Mouse (Mus musculus) cerebellum, adult 18-20 months (tissue): ENCODE measurements around the gene Ptk7.
A peak's percentile ranks its signal among the peaks of the same experiment; 100 is the strongest.

Source experiments
- DNase-seq, 2 experiments: peaks; one replicate each; pipeline ENCODE4 v3.0.0; 2021

Gene Ptk7

DNA sequence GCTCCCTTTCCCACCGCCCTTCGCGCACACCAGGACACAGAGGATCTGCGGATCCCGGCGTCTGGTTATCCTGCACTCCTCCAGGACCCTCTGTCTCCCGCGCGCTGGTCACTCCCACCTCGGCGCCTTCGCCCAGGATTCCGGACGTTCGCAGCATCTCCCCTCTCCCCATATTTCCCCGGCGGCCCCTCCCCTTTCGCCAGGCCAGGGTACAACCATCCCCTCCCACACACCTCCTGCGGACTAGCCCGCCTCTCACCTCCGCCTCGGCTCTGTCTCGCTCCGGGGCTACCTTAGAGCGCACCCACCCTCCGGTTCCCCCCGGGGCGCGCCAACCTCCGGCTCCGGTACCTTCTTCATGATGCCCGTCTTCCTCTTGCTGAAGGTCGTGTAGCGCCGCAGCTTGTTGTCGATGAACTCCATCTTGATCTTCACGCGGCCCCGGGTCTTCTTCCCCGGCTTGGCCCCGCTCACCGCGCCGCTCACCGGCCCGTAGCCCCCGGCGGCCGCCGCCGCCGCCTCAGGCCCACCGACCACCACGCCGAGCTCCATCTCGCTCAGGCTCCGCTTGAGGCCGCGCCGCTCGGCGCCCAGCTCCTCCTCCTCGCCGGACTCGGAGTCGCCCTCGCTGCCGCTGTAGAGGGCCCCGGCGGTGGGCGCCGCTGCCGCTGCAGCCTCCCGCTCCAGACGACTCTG is 74.2 kb downstream of the Ptk7 start:
- peak; percentile 35 to 60 for DNase-seq

DNA sequence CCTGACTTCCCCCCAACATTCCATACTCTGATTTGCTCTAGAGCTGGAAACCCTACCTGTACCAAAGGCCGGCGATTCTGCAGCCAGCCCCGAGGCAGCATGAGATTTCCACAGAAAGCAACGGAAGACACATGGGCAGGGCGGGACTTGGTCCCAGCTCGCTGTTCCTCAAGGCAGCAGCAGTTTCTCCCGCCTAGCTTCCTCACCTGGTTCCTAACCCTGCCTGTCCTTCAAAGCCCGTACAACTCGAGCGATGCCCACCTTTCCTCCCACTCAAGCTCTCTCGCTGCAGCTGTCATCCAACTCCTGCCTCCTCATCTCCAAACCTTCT is 74.7 kb downstream of the Ptk7 start:
- DNase-seq: peak; percentile 57

DNA sequence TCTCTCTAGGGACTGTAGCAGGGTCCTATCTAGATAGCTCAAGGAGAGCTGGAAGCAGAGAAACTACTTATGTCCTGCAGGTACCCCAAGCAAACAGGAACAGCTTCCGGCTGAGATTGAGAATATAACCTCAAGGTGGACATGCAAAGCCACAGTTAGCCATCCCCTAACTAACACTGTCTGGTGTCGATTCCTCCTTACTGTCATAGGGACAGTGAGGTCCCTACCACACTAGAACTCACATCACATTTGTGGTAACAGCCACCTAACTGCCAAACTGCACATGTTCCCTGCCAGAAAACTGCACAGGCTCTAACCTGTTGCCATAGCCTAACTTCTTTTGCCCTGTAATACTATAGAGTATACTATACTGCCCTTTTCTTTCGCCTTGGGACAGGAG is 75.4 kb downstream of the Ptk7 start:
- no peak for DNase-seq

DNA sequence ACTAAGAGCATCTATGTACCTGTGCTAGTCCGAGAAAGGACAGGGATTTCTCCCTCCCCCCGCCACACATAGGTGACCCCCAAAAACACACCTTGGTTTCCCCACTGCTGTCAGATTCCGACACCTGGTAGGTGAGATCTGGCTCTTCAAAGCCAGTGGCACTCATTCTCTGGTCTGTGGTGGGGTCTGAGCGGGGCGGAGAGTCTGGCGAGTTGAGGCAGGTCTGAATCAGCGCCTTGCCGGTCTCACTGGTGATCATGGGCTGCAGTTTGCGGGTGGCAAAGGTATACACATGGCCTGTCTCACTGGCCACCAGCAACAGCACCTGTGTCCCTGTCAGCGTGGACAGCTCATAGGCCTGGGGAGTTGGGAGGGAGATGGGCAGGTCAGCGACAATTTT is 75.8 kb downstream of the Ptk7 start:
- DNase-seq: peak in 1 of 2 experiments; percentile 36

DNA sequence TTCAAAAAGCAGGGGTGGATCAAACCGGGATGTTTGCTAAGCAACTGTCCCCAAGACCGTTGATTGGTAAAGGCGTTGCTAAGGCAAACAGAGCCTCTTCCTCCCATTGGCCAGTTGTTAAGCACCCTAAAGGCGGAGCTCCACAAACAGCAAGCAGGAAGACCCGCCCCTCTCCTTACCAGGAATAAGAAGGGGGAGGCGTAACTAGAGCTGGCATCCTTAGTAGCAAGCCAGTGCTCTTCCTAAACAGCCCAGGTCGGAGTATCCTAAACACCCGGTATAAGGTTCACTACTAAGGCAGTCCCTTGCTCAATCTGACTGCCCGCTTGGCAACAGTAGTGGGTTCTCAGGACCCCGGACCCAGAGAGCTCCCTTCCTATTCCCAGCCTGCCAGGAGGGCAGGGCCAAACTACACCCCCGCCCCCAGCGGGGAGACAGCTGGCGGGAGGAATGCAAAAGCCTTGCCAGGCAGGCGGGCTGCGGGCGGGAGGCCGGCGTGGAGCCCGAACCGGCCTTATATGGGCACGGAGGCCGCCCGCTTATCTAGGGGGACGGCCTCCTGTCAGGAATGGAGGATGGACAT is 76.4 kb downstream of the Ptk7 start:
- DNase-seq: peak; percentile 86 to 92

DNA sequence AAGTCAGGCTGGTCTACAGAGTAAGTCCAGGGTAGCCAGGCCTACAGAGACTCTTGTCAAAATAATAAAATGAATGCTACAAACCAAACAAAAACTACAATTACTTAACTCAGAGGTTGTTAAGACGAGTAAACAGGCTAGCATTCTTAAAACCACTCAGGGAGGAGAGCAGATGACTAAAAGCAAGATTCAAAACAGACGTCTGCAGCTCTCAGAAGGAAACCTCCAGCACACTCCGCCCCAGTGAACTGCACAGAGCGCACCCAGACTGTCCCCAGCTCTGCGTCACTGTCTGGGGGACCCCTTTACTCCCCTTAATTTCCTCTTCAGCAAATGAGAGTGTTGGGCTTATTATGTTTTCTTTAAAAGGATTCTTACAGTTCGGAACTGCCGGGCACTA is 77.2 kb downstream of the Ptk7 start:
- no peak for DNase-seq

DNA sequence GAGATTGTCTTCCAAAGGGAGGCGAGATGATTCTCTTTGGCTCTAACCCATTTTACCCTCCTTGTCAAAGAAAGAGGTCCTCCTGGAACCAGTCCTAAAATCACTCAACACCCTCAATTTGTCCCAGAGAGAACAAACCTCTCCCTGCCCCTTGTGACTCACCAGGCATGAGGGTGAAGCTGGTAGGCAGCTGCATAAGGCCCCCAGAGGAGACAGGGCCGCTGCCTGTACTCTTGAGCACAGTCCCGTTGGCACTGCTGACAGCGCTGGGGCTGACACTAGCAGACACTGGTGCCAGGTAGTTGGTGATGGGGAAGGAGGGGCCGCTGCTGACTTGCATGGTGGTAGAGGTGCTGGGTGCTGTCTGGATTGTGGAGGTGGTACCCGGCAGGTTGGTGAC is 77.9 kb downstream of the Ptk7 start:
- DNase-seq: no peak

DNA sequence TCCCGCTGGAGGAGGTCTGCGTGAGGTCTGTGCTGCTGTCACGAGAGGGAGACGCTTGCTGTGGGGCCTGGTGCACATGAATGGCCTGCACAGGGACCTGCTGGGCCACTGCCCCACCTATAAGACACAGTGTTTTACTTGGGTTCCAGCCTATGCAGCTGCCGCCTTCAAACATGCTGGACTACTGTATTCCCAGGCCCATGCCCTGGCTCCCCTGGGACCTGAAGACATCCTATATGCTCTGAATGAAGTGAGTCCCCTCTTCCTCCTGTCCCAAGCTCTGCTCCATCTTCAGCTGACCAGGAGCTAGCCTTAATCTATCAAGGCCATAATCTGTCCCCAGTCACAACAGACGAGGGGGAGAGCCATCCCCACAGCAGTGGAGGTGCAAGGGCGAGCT is 78.4 kb downstream of the Ptk7 start:
- DNase-seq: no peak

DNA sequence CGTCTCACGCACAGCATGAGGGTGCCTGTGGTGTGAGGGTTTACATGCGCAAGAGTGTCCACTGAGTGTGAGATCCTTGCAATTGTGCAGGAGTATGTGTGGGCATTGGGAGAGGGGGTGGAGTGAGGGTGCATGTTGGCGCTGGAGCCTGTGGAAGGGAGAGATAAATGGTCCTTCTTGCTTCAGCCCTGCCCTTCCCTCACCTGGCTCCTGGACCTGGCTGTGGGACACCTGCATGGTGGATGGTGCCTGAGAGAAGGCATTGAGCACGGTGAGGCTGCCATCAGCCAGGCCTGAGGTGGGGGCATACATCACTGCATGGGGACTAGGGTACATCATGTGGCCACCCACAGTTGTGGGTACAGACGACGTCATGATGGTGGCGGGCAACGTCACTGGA is 79.7 kb downstream of the Ptk7 start:
- DNase-seq: no peak

DNA sequence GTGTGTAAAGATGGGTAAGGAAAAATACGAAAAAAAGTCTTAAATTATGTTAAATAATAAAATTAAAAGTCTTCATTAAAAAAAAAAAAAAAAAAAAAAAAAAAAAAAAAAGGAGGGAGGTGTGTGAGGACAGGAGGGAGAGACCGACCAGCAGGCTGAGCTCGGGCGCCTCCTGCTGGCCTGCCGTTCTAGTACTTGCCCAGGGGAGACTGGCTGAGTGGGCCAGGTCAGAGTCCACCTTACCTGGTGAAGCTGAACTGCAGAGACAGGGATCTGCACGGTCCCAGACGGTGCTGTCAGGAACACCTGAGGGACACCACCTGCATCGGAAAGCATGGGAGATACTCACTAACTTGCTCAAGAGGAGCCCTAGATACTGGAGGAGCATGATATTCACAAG is 80.1 kb downstream of the Ptk7 start:
- peak; percentile 56 to 62 for DNase-seq

DNA sequence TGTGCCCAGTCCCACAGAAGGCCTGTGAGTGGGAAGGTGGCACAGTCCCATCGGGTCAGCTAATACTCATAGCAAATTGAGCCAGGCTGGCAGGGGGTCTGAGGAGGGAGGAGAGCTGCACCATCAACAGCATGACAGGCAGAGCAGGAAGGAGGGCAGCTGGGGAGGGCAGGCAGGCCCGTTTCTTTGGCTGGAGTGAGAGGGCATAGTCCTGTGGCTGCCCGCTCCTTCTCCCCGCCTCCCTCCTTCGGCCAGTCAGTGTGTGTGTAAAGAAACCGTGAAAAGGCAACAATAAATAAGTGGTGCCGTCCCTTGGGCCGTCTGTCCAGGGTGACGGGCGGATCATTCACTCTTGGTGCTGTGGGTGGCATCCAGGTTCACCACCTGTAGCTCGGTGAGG is 80.6 kb downstream of the Ptk7 start:
- DNase-seq: no peak

DNA sequence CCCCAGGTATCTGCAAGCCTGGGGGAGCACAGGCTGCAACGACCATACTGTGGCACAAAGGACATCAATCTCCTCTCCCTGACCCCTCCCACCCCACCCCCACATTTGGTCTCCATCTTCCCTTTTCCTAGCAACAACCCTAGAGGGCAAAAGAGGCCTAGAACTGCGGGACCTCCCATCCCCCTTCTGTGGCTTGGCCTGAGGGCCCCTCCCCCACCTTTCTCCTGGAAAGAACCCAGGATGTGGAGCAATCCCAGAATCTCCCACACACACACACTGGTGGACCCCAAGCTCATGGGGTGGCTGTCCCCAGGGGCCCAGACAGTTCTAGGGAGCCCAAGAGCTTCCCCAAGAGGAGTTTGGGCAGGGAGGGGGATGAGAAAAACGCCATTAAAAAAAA is 81.4 kb downstream of the Ptk7 start:
- no peak for DNase-seq

DNA sequence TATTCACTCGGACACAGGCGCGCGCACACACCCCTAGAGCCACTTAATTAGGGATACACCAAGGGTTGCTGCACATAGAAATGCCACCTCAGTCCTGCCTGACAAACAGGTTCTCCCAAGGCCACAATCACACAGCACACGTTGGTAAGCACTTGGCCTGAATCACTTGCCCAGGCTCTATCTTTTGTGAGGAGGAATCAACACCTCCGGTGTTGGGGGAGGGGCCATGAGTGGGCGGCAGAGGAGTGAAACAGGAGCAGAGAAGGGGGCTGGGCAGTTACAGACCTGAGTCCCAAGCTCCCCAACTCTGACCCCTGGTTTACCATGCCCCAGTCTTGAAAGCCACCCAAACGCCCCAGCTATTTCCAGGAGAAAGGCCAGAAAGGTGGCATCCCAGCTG is 82.3 kb downstream of the Ptk7 start:
- no peak for DNase-seq

DNA sequence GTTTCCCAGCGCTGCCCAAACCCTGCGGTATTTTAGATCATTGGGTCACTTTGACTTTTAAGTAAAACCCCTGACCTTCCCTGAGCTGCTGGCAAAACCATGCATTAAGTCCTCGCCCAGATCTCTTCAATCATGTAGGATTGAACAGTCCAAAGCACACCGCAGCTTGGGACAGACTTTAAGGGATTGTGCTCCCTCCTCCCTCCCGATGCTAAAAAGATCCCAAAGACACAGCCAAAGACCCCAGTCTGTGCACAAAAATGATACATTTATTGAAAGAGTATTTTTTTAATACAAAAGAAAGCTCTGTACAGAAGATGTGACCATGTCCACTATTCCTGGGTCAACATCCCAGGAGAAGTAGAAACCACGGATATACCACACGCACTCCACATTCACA is 82.7 kb downstream of the Ptk7 start:
- DNase-seq: no peak

DNA sequence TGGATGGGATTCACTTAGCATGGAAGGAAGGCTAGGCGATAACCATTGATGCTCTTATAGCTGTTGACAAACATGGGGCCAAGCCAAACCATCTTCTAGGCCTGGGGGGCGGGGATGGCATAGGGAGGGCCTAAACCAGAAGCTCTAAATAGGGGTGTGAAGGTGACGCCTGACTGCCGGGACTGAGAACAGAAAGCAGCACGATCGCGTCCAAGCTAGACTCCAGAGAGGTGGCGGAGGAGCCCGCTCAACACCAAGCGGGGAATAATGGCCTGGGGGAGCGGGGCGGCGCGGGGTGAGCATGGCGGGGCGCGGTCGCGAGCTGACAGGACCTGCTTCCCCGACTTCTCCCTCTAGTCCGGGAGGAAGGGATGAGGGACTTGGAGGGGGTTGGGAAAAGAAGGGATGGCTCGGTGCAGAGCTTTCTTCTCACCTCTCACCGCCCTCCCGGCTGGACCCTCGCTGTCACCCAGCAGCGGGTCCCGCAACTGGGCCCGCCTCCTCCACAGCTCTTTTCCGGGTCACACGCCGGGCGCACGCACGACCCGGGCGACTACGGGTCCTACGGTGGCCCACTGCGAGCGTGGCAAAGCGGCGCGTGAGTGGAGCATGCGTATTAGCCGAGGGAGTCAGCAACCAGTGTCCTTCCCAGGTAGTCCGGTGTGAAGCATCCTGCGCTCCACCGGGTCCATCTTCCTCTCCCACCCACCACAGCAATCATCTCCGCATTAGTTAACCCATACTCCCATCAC is 83.3 kb downstream of the Ptk7 start, which contains the start of gene Cul9:
TSS of gene Cul9 (minus strand) at position 576 of the 752 bp plus-strand sequence.
- DNase-seq: peak; percentile 93 to 94

DNA sequence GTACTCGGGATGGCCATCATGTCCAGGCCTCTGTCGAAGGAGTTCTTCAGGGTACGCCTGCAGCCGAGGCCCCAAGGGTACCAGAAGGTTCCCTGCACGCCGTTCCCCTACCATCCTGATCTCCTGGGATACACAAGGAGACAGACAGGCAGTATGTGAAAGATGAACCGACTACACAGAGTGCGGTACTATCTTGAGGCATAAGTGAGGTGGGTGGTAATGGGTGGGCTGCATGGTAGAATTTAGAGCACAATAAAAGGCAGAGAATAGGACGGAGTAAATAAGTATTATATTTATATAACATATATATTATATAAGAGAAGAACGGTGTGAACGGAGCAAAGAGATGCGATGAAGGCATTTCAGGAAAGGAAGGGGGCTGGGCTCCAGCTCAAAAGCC is 85.6 kb downstream of the Ptk7 start:
- DNase-seq: no peak

DNA sequence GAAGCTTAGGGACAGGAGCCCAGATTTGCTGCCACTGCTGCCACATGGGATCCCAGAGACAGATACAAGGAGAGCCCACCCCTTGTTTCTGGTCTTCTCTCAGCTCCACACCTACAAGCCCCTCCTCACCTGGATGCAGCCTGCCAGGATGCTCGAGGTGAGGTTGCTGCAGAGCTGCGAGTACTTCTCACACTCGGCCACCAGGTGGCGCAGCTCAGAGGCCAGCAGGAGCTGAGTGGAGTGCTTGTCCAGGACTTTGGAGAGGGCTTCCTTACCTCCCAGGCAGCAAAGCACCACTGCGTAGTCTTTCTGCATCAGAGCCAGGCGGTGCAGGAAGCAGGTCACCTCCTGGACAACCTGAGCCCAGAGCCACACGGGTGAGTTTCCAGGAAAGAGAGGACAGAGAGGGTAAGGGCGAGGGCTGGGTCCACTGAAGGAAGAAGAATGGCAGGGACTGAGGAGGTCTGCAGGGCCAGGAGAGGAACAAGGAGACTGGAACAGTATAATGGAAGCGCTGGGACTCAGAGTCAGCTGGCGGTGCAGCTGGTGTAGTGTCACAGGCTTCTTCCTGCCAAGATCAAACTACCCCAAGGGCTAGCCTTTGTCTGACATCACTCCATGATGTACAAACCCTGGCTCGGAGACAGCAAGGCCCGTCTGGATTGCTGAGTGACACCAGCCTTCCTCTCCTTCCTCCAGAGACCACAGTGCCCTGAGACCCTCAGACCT is 103.6 kb downstream of the Ptk7 start:
- DNase-seq: peak; percentile 72 to 81

DNA sequence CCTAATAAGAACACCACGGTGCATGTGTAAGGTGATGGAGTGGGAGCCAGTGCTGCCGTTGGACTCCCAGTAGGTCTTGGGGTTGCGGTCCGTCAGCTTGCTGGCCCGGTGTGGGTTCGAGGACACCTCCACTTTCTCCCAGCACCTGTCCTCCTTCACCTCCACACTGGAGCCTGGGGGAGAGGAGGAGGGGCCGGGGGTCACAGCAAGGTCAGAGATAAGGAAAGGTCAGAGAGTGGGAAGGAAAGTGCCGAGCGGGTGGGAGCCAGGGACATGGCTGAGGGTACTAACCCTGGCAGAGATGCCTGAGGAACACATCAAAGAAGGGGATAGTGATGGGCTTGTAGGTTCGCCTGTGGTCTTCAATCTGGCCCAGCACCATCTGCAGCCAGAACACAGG is 104.2 kb downstream of the Ptk7 start:
- DNase-seq: no peak

DNA sequence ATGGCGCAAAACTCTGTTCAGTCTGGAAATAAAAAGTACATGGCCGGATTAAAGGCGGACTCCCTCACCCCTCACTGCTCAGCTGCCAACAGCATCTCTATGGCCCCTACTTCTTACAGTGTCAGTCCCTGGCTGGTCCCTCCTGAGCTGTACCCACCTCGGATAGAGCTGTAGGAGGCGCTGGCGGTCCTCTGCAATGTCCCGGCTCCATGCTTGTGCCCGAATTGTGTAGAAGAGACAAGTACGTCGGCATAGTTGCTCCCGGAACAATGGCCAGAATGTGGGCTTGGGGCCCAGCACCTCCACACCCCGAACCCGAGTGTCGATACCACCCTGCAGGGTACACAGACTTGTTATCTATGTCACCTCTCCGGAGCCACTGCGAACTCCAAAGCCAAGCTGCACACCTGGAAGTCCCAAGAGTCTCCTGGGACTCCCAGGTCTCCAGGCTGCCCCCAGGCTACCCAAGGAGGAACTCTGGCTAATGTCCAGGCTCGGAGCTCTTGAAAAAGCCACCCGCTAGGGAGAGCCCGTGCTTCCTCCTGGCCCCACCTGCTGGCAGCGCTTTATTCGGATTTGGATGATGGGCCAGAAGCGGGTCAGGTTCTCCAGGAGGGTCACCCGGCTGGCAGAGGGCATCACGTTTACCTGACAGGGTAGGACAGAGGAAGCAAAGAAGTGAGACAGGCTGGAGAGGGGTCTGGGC is 107.2 kb downstream of the Ptk7 start:
- DNase-seq: no peak

DNA sequence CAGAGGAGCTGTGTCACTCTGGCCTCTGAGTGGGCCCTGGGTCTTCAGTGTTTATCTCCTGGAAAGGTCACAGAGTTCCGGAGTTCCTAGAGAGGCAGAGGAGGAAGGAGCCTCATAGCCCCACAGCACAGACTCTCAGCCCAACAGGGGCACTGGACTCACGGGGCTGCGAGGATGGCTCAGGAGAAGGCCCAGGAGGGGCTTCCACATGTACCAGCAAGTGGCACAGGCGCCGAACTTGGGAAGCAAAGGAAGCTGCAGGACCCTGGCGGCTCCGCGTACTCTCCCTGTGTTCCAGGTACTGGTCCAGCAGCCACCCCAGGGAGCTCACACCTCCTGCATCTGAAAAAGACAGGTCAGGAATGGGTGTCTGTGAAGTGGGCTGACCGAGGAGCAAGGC is 108.1 kb downstream of the Ptk7 start:
- no peak for DNase-seq

DNA sequence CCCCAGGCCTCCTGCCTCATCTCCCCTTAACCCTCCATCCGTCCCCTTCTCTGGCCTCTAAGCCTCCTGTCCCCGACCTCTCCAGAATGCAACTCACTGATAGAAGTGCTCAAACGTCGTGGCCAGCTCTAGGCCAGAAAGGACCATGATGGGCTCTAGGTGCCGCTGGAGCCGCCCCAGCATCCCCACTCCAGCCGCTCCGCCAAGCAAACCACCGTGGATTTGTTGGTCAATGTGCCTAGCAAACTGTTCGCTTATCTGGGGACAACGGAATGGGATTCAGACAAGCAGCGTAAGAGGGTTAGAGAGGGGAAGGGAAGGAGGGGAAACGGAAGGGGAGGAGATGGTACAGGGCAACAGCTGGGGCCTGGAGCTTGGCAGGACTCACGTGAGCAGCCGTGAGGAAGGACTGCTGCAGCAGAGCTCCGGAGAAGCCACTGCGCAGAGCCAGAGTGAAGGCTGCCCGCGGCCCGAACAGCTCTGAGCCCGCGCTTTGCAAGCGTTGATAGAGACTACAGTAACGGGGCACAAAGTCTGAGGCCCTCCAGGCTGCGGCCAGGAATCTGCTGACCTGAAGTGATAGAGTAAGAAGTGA is 108.8 kb downstream of the Ptk7 start:
- no peak for DNase-seq

DNA sequence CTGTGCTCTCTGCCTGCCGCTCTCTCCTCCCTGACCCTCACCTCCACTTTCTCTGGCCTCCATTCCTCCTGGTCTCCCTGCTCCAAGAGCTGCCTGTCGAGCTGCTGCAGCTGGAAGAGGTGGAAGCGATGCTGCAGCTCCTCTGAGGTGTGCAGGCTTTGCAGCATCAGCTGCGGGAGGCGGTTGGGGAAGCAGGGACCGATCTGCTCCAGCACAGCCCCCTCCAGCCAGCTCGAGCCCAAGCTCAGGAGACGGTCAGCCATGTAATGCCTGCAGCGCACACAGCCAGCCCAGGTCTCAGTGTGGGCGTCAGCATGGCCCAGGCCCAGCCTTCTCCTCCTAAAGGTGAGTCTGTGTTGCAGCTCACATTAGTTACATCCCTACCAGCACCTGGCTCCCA is 109.3 kb downstream of the Ptk7 start:
- no peak for DNase-seq
